Mouse (Mus musculus) ES-Bruce4 (cell line): ENCODE results near the gene Ifit1bl2.

ENCODE experiments used
- CTCF ChIP-seq: IDR thresholded peaks from one replicate; pipeline ENCODE4 v1.8.1; 2011; ENCODE audit warnings: low read depth, low read length
- EP300 ChIP-seq: IDR thresholded peaks from 2 replicates; pipeline ENCODE4 v1.6.1; 2011; ENCODE audit warnings: low read depth, low read length; ENCODE audit not compliant: insufficient read depth
- POLR2A ChIP-seq: IDR thresholded peaks from one replicate; pipeline ENCODE4 v1.8.1; 2011; ENCODE audit warnings: low read length; ENCODE audit not compliant: insufficient read depth

DNA sequence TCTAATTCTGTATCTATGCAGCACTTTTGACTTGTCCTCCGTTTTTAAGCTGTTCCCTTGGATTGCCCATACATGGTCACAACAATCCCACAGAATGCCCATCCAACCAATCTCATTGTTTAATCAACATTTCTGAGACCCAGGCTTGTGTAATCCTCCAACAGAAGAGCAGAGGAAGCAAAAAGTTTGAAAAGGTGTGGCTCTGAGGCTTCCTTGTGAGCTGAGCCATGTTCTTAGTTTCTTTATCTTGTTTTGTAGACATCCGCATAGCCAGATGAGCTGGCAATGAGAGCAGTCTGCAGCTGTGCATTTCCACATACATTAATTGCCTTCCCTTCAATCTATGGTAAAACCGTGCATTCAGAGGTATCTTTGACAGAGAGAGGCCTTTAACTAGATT, 35.1 kb downstream of the Ifit1bl2 start:
- TF ChIP-seq CTCF, result no peak
- no peak for TF ChIP-seq POLR2A
- no peak for TF ChIP-seq EP300
